Mouse (Mus musculus) forebrain, embryonic 14.5 days (tissue): ENCODE results near the gene Gm10722. TPM values are rescaled to one million over a fixed set of nuclear protein-coding genes. Genes with fewer than 3 reads are reported as not detected.
"Not testable (repeated sequence)": the region's sequence is repeated elsewhere in the genome, so short reads cannot be mapped to it uniquely, and the experiment has no call there.

Experiments used
- ATAC-seq: fragments of 200-750 bp; cut with Nextera tagmentation; 2 replicates; pipeline ENCODE4 v1.8.0; 2017; ENCODE audit warnings: mild to moderate bottlenecking, moderate library complexity
- DNase-seq: peaks from one replicate; pipeline ENCODE4 v3.0.0-alpha.2; 2015; ENCODE audit warnings: low spot score
- H3K27ac ChIP-seq: fragments of 300-500 bp; sonication (generic); 2 replicates; pipeline ENCODE4 v1.5.1; 2014; ENCODE audit warnings: low read depth, mild to moderate bottlenecking, control low read depth, low read length, moderate library complexity
- H3K27me3 ChIP-seq: fragments of 300-500 bp; sonication (generic); replicated peaks from 2 replicates; pipeline ENCODE4 v1.6.1; 2014; ENCODE audit warnings: low read length, control low read depth, mixed read lengths; ENCODE audit not compliant: control insufficient read depth, insufficient read depth
- H3K36me3 ChIP-seq: fragments of 300-500 bp; sonication (generic); 2 replicates; pipeline ENCODE4 v1.6.1; 2014; ENCODE audit warnings: low read length, control low read depth; ENCODE audit not compliant: control insufficient read depth, insufficient read depth
- H3K4me1 ChIP-seq: fragments of 300-500 bp; sonication (generic); 2 replicates; pipeline ENCODE4 v1.6.1; 2014; ENCODE audit warnings: antibody characterized with exemption, low read length, control low read depth; ENCODE audit not compliant: control insufficient read depth, insufficient read depth
- H3K4me2 ChIP-seq: fragments of 300-500 bp; sonication (generic); 2 replicates; pipeline ENCODE4 v1.6.1; 2014; ENCODE audit warnings: mild to moderate bottlenecking, control low read depth, low read length
- H3K4me3 ChIP-seq: fragments of 300-500 bp; sonication (generic); 2 replicates; pipeline ENCODE4 v1.5.1; 2014; ENCODE audit warnings: low read depth, low read length, control low read depth
- H3K9ac ChIP-seq: fragments of 300-500 bp; sonication (generic); 2 replicates; pipeline ENCODE4 v1.6.1; 2014; ENCODE audit warnings: mild to moderate bottlenecking, low read length, control low read depth, moderate library complexity
- H3K9me3 ChIP-seq: fragments of 300-500 bp; sonication (generic); replicated peaks from 2 replicates; pipeline ENCODE4 v1.6.1; 2016; ENCODE audit warnings: low read length, control low read depth, mixed read lengths; ENCODE audit not compliant: control insufficient read depth
- WGBS: fragments of 180-500 bp; shearing (Covaris S2); extraction: QIAGEN DNeasy Blood & Tissue Kit; methylation state at CpG from one replicate; pipeline ENCODE4 v1.1.7; 2014; 5-methylcytosine and 5-hydroxymethylcytosine counted together
- polyA plus RNA-seq: library from polyadenylated mRNA; unstranded; fragments of >200 nt; fragmentation: Nextera tagmentation; extraction: Ambion mirVana; gene quantifications from 2 replicates; pipeline ENCODE4 v1.2.1, GENCODE M21; 2014

Gene Gm10722
- polyA plus RNA-seq, 1 experiment from 2014 or later: not detected

DNA sequence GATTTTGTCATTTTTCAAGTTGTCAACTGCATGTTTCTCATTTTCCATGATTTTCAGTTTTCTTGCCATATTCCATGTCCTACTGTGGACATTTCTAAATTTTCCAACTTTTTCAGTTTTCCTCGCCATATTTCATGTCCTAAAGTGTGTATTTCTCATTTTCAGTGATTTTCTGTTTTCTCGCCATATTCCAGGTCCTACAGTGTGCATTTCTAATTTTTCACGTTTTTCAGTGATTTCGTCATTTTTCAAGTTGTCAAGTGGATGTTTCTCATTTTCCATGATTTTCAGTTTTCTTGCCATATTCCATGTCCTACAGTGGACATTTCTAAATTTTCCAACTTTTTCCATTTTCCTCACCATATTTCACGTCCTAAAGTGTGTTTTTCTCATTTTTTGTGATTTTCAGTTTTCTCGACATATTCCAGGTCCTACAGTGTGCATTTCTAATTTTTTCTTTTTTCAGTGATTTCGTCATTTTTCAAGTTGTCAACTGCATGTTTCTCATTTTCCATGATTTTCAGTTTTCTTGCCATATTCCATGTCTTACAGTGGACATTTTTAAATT, 11.4 kb downstream of the Gm10722 start:
- H3K9ac ChIP-seq, H3K36me3 ChIP-seq, H3K27me3 ChIP-seq, H3K9me3 ChIP-seq, H3K27ac ChIP-seq, ATAC-seq, DNase-seq, H3K4me2 ChIP-seq, H3K4me3 ChIP-seq, H3K4me1 ChIP-seq: not testable (repeated sequence)
- 90% methylated on average over 2 of the region's 7 CpGs for WGBS

DNA sequence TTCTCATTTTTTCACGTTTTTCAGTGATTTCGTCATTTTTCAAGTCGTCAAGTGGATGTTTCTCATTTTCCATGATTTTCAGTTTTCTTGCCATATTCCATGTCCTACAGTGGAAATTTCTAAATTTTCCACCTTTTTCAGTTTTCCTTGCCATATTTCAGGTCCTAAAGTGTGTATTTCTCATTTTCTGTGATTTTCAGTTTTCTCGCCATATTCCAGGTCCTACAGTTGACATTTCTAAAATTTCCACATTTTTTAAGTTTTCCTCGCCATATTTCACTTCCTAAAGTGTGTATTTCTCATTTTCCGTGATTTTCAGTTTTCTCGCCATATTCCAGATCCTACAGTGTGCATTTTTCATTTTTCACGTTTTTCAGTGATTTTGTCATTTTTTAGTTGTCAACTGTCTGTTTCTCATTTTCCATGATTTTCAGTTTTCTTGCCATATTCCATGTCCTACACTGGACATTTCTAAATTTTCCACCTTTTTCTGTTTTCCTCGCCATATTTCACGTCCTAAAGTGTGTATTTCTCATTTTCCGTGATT, 12.1 kb downstream of the Gm10722 start, which contains the start of gene Gm10721:
Gene Gm10721 (plus strand): TSS at position 408 of the 547 bp plus-strand sequence.
- not testable (repeated sequence) for H3K4me3 ChIP-seq, H3K4me1 ChIP-seq, H3K4me2 ChIP-seq, H3K36me3 ChIP-seq, DNase-seq, H3K27me3 ChIP-seq, H3K9ac ChIP-seq, H3K27ac ChIP-seq, H3K9me3 ChIP-seq
- WGBS: no CpG with 5 or more reads among the region's 11 CpGs
- peak; percentile 53 for ATAC-seq

- H3K9ac ChIP-seq, H3K4me1 ChIP-seq, H3K27ac ChIP-seq, H3K9me3 ChIP-seq, H3K36me3 ChIP-seq, H3K27me3 ChIP-seq, DNase-seq, H3K4me2 ChIP-seq, H3K4me3 ChIP-seq, ATAC-seq: not testable (repeated sequence)
- 58% methylated on average over 4 of the region's 9 CpGs for WGBS
Observed at GRCm38 (mm10) chr9:3015354-3015753, 14.6 kb downstream of the Gm10722 start, which contains the start of gene Gm10720. Gene Gm10720, plus strand, starts transcription at chr9:3015654.

DNA sequence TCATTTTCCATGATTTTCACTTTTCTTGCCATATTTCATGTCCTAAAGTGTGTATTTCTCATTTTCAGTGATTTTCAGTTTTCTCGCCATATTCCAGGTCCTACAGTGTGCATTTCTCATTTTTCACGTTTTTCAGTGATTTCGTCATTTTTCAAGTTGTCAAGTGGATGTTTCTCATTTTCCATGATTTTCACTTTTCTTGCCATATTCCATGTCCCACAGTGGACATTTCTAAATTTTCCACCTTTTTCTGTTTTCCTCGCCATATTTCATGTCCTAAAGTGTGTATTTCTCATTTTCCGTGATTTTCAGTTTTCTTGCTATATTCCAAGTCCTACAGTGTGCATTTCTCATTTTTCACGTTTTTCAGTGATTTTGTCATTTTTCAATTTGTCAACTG, 15.2 kb downstream of the Gm10722 start:
- H3K27me3 ChIP-seq: not testable (repeated sequence)

DNA sequence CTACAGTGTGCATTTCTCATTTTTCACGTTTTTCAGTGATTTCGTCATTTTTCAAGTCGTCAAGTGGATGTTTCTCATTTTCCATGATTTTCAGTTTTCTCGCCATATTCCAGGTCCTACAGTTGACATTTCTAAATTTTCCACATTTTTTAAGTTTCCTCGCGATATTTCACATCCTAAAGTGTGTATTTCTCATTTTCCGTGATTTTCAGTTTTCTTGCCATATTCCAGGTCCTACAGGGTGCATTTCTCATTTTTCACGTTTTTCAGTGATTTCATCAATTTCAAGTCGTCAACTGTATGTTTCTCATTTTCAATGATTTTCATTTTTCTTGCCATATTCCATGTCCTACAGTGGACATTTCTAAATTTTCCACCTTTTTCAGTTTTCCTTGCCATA, 16.4 kb downstream of the Gm10722 start, which contains the start of gene Gm10719:
Gene Gm10719 (plus strand): TSS at position 301 of the 400 bp plus-strand sequence.
- DNase-seq, H3K27ac ChIP-seq, H3K27me3 ChIP-seq, H3K4me3 ChIP-seq, H3K9me3 ChIP-seq, ATAC-seq, H3K9ac ChIP-seq, H3K4me1 ChIP-seq, H3K36me3 ChIP-seq, H3K4me2 ChIP-seq: not testable (repeated sequence)
- WGBS: 80% methylated on average over 1 of the region's 9 CpGs

More for the DNA sequence above, 15.2 kb downstream of the Gm10722 start:
- 75% methylated on average over 4 of the region's 6 CpGs for WGBS
- H3K4me3 ChIP-seq, H3K4me1 ChIP-seq, H3K36me3 ChIP-seq, H3K27ac ChIP-seq, DNase-seq, H3K9ac ChIP-seq, H3K4me2 ChIP-seq, H3K9me3 ChIP-seq, ATAC-seq: not testable (repeated sequence)

- whole genome bisulfite sequencing: 66% methylated on average over 9 of the region's 9 CpGs
- not testable (repeated sequence) for ATAC-seq
Observed at GRCm38 (mm10) chr9:3018944-3019343, 18.2 kb downstream of the Gm10722 start.

GRCm38 (mm10) chr9:3019835-3020727, 19.4 kb downstream of the Gm10722 start:
- not testable (repeated sequence) for H3K9me3 ChIP-seq, H3K4me1 ChIP-seq, H3K4me2 ChIP-seq, DNase-seq, H3K36me3 ChIP-seq, H3K9ac ChIP-seq, H3K4me3 ChIP-seq, H3K27ac ChIP-seq, H3K27me3 ChIP-seq
- WGBS: 77% methylated on average over 11 of the region's 19 CpGs
- 0 out of 2 replicates have a peak, but pooled peaks have one; percentile 50 for ATAC-seq

More at GRCm38 (mm10) chr9:3018944-3019343, 18.2 kb downstream of the Gm10722 start:
- not testable (repeated sequence) for H3K4me1 ChIP-seq, H3K36me3 ChIP-seq, H3K4me2 ChIP-seq, H3K27me3 ChIP-seq, H3K9ac ChIP-seq, H3K27ac ChIP-seq, H3K4me3 ChIP-seq, DNase-seq, H3K9me3 ChIP-seq

DNA sequence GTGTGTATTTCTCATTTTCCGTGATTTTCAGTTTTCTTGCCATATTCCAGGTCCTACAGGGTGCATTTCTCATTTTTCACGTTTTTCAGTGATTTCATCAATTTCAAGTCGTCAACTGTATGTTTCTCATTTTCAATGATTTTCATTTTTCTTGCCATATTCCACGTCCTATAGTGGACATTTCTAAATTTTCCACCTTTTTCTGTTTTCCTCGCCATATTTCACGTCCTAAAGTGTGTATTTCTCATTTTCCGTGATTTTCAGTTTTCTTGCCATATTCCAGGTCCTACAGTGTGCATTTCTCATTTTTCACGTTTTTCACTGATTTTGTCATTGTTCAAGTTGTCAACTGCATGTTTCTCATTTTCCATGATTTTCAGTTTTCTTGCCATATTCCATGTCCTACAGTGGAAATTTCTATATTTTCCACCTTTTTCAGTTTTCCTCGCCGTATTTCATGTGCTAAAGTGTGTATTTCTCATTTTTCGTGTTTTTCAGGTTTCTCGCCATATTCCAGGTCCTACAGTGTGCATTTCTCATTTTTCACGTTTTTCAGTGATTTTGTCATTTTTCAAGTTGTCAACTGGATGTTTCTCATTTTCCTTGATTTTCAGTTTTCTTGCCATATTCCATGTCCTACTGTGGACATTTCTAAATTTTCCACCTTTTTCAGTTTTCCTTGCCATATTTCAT, 21.7 kb downstream of the Gm10722 start:
- not testable (repeated sequence) for H3K4me3 ChIP-seq, H3K9me3 ChIP-seq, H3K36me3 ChIP-seq, H3K9ac ChIP-seq, ATAC-seq, H3K4me1 ChIP-seq, H3K4me2 ChIP-seq, H3K27me3 ChIP-seq, H3K27ac ChIP-seq
- DNase-seq: peak; percentile 0
- 72% methylated on average over 9 of the region's 13 CpGs for WGBS
